Mouse (Mus musculus) neural tube, embryonic 14.5 days (tissue): ENCODE results near the gene Gm1673. TPM values are rescaled to one million over a fixed set of nuclear protein-coding genes. Genes with fewer than 3 reads are reported as not detected.

Experiments used
- ATAC-seq: fragments of 200-750 bp; cut with Nextera tagmentation; 2 replicates; pipeline ENCODE4 v1.8.0; 2017; ENCODE audit warnings: low read depth, mild to moderate bottlenecking, moderate TSS enrichment, moderate library complexity
- H3K27ac ChIP-seq: fragments of 300-500 bp; sonication (generic); 2 replicates; pipeline ENCODE4 v1.5.1; 2014; ENCODE audit warnings: low read depth, mild to moderate bottlenecking, control low read depth, low read length, moderate library complexity, mixed read lengths
- H3K27me3 ChIP-seq: fragments of 300-500 bp; sonication (generic); 2 replicates; pipeline ENCODE4 v1.6.1; 2014; ENCODE audit warnings: low read length; ENCODE audit not compliant: control insufficient read depth, insufficient read depth
- H3K36me3 ChIP-seq: fragments of 300-500 bp; sonication (generic); 2 replicates; pipeline ENCODE4 v1.6.1; 2014; ENCODE audit warnings: low read length, mixed read lengths; ENCODE audit not compliant: control insufficient read depth, insufficient read depth
- H3K4me1 ChIP-seq: fragments of 300-500 bp; sonication (generic); 2 replicates; pipeline ENCODE4 v1.6.1; 2014; ENCODE audit warnings: low read length; ENCODE audit not compliant: control insufficient read depth, insufficient read depth
- H3K4me2 ChIP-seq: fragments of 300-500 bp; sonication (generic); 2 replicates; pipeline ENCODE4 v1.6.1; 2014; ENCODE audit warnings: mild to moderate bottlenecking, low read depth, low read length, control low read depth
- H3K4me3 ChIP-seq: fragments of 300-500 bp; sonication (generic); 2 replicates; pipeline ENCODE4 v1.5.1; 2014; ENCODE audit warnings: low read depth, low read length, control low read depth, mixed read lengths
- H3K9ac ChIP-seq: fragments of 300-500 bp; sonication (generic); replicated peaks from 2 replicates; pipeline ENCODE4 v1.6.1; 2014; ENCODE audit warnings: low read depth, mild to moderate bottlenecking, control low read depth, low read length, mixed read lengths
- H3K9me3 ChIP-seq: fragments of 300-500 bp; sonication (generic); 2 replicates; pipeline ENCODE4 v1.6.1; 2016; ENCODE audit warnings: low read length; ENCODE audit not compliant: control insufficient read depth
- whole genome bisulfite sequencing: fragments of 180-500 bp; shearing (Covaris S2); extraction: QIAGEN DNeasy Blood & Tissue Kit; methylation state at CpG from one replicate; pipeline ENCODE4 v1.1.7; 2014; 5-methylcytosine and 5-hydroxymethylcytosine counted together
- polyA plus RNA-seq: library from polyadenylated mRNA; unstranded; fragments of >200 nt; fragmentation: Nextera tagmentation; extraction: Ambion mirVana; gene quantifications from 2 replicates; pipeline ENCODE4 v1.2.1, GENCODE M21; 2014

Gm1673 gene
- polyA plus RNA-seq, 1 experiment from 2014 or later = 457 TPM

DNA sequence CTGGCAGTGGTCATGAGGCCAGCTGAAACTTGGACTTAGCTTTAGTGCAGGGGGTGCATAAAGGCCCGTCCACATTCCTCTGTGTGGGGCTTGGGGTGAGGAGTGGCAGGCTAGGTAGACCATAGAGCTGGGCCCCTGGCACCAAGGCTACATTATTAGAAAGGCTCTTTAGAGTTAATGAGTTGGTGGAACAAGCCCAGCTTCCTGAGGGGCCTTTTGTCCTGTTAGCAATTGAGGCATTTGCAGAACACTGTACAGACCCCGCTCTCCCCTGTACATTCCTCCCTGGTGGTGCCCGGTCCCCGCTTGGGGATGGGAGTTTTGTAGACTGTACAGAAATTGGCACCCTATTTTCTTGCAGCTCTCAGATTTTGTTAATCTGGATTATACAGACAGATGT lies 19.4 kb downstream of the Gm1673 start:
- no peak overlapping the region for H3K9ac ChIP-seq
- H3K9me3 ChIP-seq = no peaks in the 10 kb centered on the region
- H3K4me2 ChIP-seq = no peak overlapping the region
- WGBS = 90% methylated on average over 4 of the region's 4 CpGs
- H3K36me3 ChIP-seq = peaks cover 15% of the 10 kb centered on the region
- peaks cover 28% of the 10 kb centered on the region for H3K4me1 ChIP-seq
- H3K27ac ChIP-seq = no peak overlapping the region
- no peak for ATAC-seq
- no peaks in the 10 kb centered on the region for H3K27me3 ChIP-seq
- no peak overlapping the region for H3K4me3 ChIP-seq

DNA sequence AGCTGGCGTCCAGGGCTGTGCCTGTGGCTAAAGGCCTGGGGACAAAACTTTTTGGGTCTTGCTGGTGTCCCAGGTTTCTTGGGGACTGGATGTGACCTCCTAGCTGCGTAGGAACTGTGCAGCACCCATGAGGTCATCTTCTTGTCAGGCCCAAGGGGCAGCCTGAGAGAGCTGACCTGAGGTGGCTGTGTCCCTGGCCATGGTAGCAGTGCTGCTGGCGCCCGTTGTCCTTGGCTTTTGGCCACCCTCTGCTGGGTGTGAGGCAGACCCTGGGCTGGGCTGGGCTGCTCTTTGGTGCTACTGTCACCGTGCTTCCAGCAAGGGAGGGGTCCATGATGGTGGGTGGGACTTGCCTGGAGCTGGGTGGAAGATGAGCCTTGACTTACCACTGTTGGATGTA lies 21.4 kb downstream of the Gm1673 start:
- 92% methylated on average over 5 of the region's 5 CpGs for WGBS
- H3K4me3 ChIP-seq = no peak overlapping the region
- H3K4me1 ChIP-seq = peaks cover 8% of the 10 kb centered on the region
- H3K4me2 ChIP-seq = no peak overlapping the region
- no peaks in the 10 kb centered on the region for H3K9me3 ChIP-seq
- H3K9ac ChIP-seq = no peak overlapping the region
- no peak for ATAC-seq
- H3K27me3 ChIP-seq = no peaks in the 10 kb centered on the region
- H3K27ac ChIP-seq = no peak overlapping the region
- peaks cover 15% of the 10 kb centered on the region for H3K36me3 ChIP-seq

DNA sequence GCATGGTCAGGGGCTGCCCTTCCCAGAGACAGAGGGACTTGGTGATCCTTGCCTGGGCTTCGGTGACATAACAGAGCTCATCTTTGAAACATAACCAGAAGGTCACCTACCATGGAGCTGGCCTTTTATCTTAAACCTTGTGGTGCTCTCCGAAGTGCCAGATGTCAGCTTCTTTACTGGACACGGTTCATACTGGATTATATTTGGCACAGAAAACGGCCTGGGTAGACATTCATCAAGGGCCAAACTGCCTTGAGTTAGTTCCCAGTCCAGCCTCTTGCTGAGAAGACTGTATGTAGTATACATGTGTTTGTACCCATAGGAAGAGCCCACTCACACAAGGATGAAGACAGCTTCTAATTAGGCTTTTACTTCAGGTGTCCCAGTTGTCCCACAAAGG lies 23.6 kb downstream of the Gm1673 start:
- WGBS = 87% methylated on average over 4 of the region's 4 CpGs
- peaks cover 3% of the 10 kb centered on the region; the same call in 1 of the 2 replicates for H3K36me3 ChIP-seq
- no peak overlapping the region for H3K4me2 ChIP-seq
- H3K9ac ChIP-seq = no peak overlapping the region
- no peak overlapping the region for H3K4me3 ChIP-seq
- H3K9me3 ChIP-seq = no peaks in the 10 kb centered on the region
- H3K27ac ChIP-seq = no peak overlapping the region
- no peaks in the 10 kb centered on the region for H3K27me3 ChIP-seq
- 0 out of 2 replicates have a peak, but pooled peaks cover 3% of the 10 kb centered on the region for H3K4me1 ChIP-seq
- ATAC-seq = no peak

DNA sequence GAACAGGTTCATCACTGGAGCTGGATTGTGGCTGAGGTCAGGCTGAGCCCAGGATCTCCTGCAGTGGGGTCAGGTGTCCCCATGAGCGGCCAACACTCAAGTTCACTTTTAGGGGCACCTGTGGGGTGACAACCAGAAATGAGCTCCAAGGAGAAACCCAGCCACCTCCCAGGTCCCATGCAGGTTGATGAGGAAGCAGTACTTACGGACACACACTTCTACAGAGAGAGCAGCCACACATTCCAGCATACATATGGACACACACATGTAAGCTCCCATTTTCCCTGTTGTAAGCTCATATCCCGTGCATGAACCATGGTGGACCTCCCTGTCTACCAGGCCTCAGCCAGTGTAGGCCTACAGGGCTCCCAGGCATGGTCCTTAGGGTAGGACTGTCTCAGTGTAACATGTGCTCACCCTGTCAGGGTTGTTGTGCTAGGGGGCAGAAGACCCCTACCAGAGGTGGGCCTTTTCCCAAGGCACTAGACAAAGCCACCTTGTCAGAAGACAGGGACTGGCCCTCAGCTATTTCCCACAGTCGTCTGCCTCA lies 24.2 kb downstream of the Gm1673 start:
- ATAC-seq = no peak
- Histone ChIP-seq H3K9ac (no peak overlapping the region), H3K4me1 (0 out of 2 replicates have a peak, but pooled peaks cover 3% of the 10 kb centered on the region), H3K36me3 (no peaks in the 10 kb centered on the region), H3K27me3 (no peaks in the 10 kb centered on the region), H3K9me3 (no peaks in the 10 kb centered on the region), H3K27ac (no peak overlapping the region), H3K4me2 (no peak overlapping the region), H3K4me3 (no peak overlapping the region)
- WGBS = 90% methylated on average over 4 of the region's 4 CpGs

DNA sequence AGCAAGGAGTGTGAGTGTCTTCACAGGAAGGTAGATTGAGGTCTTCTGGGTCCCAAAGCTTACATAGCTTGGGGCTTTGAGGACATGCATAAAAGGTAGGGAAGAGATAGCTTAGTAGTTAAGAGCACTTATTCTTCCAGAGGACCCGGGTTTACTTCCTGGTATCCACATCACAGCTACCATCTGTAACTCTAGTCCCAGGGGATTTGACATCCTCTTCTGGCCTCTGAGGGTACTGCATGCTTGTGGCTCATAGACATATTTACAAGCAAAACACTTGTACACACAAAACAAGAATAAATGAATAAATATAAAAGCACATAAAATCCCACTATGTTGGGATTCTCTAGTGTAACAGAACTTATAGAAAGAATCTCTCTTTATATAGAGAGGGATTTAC lies 31.4 kb downstream of the Gm1673 start:
- H3K36me3 ChIP-seq = no peaks in the 10 kb centered on the region
- no peaks in the 10 kb centered on the region for H3K27me3 ChIP-seq
- 84% methylated on average over 1 of the region's 1 CpGs for WGBS
- no peaks in the 10 kb centered on the region for H3K4me1 ChIP-seq
- ATAC-seq = no peak
- no peak overlapping the region for H3K9ac ChIP-seq
- H3K4me2 ChIP-seq = no peak overlapping the region
- no peak overlapping the region for H3K27ac ChIP-seq
- H3K4me3 ChIP-seq = no peak overlapping the region
- no peaks in the 10 kb centered on the region for H3K9me3 ChIP-seq

DNA sequence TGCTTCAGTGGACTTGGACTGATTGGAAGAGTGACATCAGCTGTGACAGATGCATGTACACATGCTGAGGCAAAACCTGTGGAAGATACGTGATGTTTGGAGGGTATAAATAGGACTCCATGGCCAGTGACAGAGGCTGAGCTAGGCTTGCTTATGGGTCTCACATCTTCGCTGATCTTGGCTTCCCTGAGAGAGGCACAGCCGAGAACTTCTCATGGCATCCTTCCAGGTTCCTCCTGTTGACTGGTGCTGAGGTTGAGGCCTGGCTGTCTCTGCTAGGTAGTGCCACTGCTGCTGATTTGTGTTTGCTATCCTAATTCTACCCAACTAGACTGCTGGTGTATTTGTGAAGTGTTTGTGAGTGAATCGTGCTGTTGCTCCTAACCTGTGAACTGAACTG lies 35.7 kb downstream of the Gm1673 start:
- H3K4me2 ChIP-seq = no peak overlapping the region
- H3K27me3 ChIP-seq = no peaks in the 10 kb centered on the region
- no peak overlapping the region for H3K9ac ChIP-seq
- H3K36me3 ChIP-seq = no peaks in the 10 kb centered on the region
- no peaks in the 10 kb centered on the region for H3K4me1 ChIP-seq
- 84% methylated on average over 4 of the region's 4 CpGs for WGBS
- no peaks in the 10 kb centered on the region for H3K9me3 ChIP-seq
- H3K4me3 ChIP-seq = no peak overlapping the region
- ATAC-seq = no peak
- H3K27ac ChIP-seq = no peak overlapping the region

DNA sequence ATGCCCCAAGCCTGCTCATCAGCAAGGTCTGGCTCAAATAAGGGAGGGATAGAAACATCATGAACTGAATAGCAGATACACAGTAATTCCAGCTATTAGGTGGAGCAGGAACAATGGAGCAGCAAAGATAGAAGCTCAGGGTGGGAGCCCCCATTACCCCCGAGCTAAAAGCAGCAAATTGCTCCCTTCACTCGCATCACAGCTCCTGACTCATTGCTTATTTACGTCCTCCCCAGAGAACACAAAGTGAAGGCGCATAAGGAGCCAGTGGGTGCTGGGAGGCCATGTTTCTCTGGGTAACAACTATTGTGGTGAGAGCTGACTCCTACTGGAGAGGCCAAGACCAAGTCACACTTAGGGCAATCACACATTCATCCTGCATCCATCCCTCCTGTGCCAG lies 46.9 kb downstream of the Gm1673 start:
- no peaks in the 10 kb centered on the region for H3K27me3 ChIP-seq
- WGBS = 33% methylated on average over 4 of the region's 4 CpGs
- H3K4me3 ChIP-seq = no peak overlapping the region
- H3K4me1 ChIP-seq = no peaks in the 10 kb centered on the region
- H3K9me3 ChIP-seq = no peaks in the 10 kb centered on the region
- no peak overlapping the region for H3K4me2 ChIP-seq
- no peak overlapping the region for H3K27ac ChIP-seq
- no peak overlapping the region for H3K9ac ChIP-seq
- H3K36me3 ChIP-seq = no peaks in the 10 kb centered on the region
- no peak for ATAC-seq

DNA sequence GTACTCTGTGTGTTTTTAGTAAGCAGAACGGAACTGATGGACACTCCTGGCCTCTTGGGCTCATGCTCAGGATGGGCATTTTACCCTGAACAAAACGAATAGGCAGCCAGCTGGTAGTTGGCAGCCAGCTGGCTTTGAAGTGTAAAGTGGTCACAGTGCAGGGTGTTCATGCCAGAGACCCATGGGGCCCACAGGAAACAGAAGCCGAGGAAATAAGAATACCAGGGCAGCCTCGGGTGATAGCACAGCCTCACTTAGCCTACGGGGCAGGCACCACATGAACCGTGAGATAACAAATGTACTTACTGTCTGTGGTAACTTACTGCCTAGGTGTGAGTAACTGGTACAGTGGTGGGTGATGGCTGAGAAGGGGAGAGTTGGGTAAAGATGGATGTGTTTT lies 47.8 kb downstream of the Gm1673 start:
- Histone ChIP-seq H3K9me3 (no peaks in the 10 kb centered on the region), H3K4me1 (no peaks in the 10 kb centered on the region), H3K36me3 (no peaks in the 10 kb centered on the region), H3K9ac (no peak overlapping the region), H3K27ac (no peak overlapping the region), H3K27me3 (no peaks in the 10 kb centered on the region), H3K4me2 (no peak overlapping the region), H3K4me3 (no peak overlapping the region)
- 59% methylated on average over 6 of the region's 6 CpGs for WGBS
- ATAC-seq = no peak

DNA sequence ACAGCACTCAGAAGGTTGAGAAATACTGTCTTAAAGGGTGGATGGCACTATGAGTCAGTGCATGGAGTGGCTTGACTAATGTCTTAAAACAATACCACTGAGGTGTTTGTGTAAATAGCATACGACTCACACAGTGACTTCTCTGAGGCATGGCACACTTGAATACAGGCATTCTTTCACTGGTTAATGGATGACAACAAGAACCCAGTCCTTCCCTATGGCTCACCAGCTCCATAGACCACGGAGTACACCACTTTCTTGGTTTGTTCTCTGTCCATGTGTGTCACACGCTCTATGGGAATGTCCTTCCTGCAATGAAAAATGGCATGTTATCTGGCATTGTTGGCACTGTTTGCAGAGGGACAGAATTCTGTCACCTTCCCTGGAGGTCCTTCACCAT lies 49.3 kb downstream of the Gm1673 start:
- ATAC-seq = no peak
- Histone ChIP-seq H3K4me2 (no peak overlapping the region), H3K36me3 (no peaks in the 10 kb centered on the region), H3K27ac (no peak overlapping the region), H3K27me3 (no peaks in the 10 kb centered on the region), H3K4me3 (no peak overlapping the region), H3K9ac (no peak overlapping the region), H3K4me1 (no peaks in the 10 kb centered on the region), H3K9me3 (no peaks in the 10 kb centered on the region)
- WGBS = 58% methylated on average over 3 of the region's 3 CpGs
